Mouse (Mus musculus) megakaryocyte, embryonic 14.5 days (primary cell): ENCODE results near the gene Ppp1r12b.

Experiments
- FLI1 ChIP-seq: IDR thresholded peaks from 2 replicates; pipeline ENCODE4 v1.6.1; 2012; ENCODE audit warnings: low read length, inconsistent platforms, mixed read lengths
- GATA1 ChIP-seq: IDR thresholded peaks from 3 replicates; pipeline ENCODE4 v1.6.1; 2012; ENCODE audit warnings: mixed read lengths, low read length, inconsistent platforms, borderline replicate concordance

DNA sequence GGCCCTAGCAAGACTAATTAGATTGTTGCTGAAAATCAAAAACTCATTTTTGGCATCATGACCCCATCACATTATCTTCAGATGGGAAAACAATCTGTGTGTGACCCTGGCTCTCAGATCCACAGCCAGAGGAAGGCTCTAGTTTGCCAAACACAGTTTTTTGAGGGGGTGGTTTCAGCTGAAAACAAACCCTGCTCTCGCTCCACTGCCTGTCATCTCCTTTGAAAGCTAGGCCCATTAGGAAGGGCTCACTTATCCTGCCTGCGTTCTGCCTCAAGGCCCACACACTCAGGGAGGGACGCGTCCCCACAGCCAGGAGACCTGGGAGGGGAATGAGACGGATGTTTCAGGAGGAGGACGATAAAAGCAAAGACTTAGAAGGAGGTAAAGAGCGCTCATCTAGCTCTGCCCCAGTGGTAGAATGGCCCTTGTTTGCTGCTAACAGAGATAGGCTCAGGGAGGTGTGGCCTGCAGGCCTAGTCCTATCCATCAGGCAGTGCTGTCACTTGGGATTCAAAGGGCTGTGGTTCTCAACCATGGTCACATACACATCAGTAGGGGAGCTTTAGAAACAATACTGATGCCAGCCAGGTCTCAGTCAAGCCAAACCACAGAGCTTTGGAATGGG lies 190.8 kb downstream of the Ppp1r12b start:
- TF ChIP-seq GATA1 = no peak
- no peak for TF ChIP-seq FLI1
